Mouse (Mus musculus): ENCODE measurements around the gene Zfp37.
"Not testable (repeated sequence)": the region's sequence is repeated elsewhere in the genome, so short reads cannot be mapped to it uniquely, and the experiment has no call there.

Zfp37 gene

GRCm38 (mm10) chr4:62210035-62210434, 20.8 kb downstream of the Zfp37 start:
- no peak for DNase-seq (ENCODE audit: low read depth, low spot score)

- peak; percentile 82 for DNase-seq (ENCODE audit: low read depth, low spot score)
Measured at GRCm38 (mm10) chr4:62208696-62209380, 22.0 kb downstream of the Zfp37 start.

- DNase-seq (ENCODE audit: low read depth, low spot score), result peak; percentile 86
Measured at GRCm38 (mm10) chr4:62207851-62208695, 22.8 kb downstream of the Zfp37 start.

- DNase-seq (ENCODE audit: low read depth, low spot score), result no peak
Measured at GRCm38 (mm10) chr4:62199923-62200529, 30.8 kb downstream of the Zfp37 start.

GRCm38 (mm10) chr4:62188778-62189177, 42.1 kb downstream of the Zfp37 start:
- peak; percentile 74 for DNase-seq (ENCODE audit: low read depth, low spot score)

GRCm38 (mm10) chr4:62177282-62177681, 53.6 kb downstream of the Zfp37 start:
- DNase-seq (ENCODE audit: low read depth, low spot score), result peak; percentile 59

GRCm38 (mm10) chr4:62174471-62174870, 56.4 kb downstream of the Zfp37 start:
- no peak for DNase-seq (ENCODE audit: low read depth, low spot score)

GRCm38 (mm10) chr4:62167636-62168035, 63.2 kb downstream of the Zfp37 start:
- DNase-seq (ENCODE audit: low read depth, low spot score), result not testable (repeated sequence)

- no peak for DNase-seq (ENCODE audit: low read depth, low spot score)
Measured at GRCm38 (mm10) chr4:62158401-62158800, 72.4 kb downstream of the Zfp37 start.

- DNase-seq (ENCODE audit: low read depth, low spot score), result no peak
Measured at GRCm38 (mm10) chr4:62150811-62151210, 80.0 kb downstream of the Zfp37 start, which contains the start of gene Mup21. Gene Mup21, minus strand, starts transcription at chr4:62150863.
